Mouse (Mus musculus) embryonic facial prominence, embryonic 13.5 days (tissue): ENCODE measurements around the gene Ihh. TPM values are rescaled to one million over a fixed set of nuclear protein-coding genes. Genes with fewer than 3 reads are reported as not detected.
A peak's percentile ranks its signal among the peaks of the same experiment; 100 is the strongest.

Experiments
- ATAC-seq: fragments of 200-750 bp; cut with Nextera tagmentation; 2 replicates; pipeline ENCODE4 v1.8.0; 2017; ENCODE audit warnings: low read depth; ENCODE audit not compliant: insufficient number of reproducible peaks, insufficient read depth, low FRiP score, low TSS enrichment
- H3K27ac ChIP-seq: fragments of 300-500 bp; sonication (generic); 2 replicates; pipeline ENCODE4 v1.5.1; 2015; ENCODE audit warnings: moderate library complexity, mild to moderate bottlenecking, inconsistent platforms
- H3K27me3 ChIP-seq: fragments of 300-500 bp; sonication (generic); 2 replicates; pipeline ENCODE4 v1.6.1; 2015; ENCODE audit warnings: mild to moderate bottlenecking, inconsistent platforms
- H3K36me3 ChIP-seq: fragments of 300-500 bp; sonication (generic); 2 replicates; pipeline ENCODE4 v1.6.1; 2015; ENCODE audit warnings: mild to moderate bottlenecking, inconsistent platforms
- H3K4me1 ChIP-seq: fragments of 300-500 bp; sonication (generic); 2 replicates; pipeline ENCODE4 v1.6.1; 2015; ENCODE audit warnings: inconsistent platforms
- H3K4me2 ChIP-seq: fragments of 300-500 bp; sonication (generic); 2 replicates; pipeline ENCODE4 v1.6.1; 2015; ENCODE audit warnings: moderate library complexity, mild to moderate bottlenecking, inconsistent platforms
- H3K4me3 ChIP-seq: fragments of 300-500 bp; sonication (generic); 2 replicates; pipeline ENCODE4 v1.5.1; 2015; ENCODE audit warnings: mild to moderate bottlenecking, inconsistent platforms
- H3K9ac ChIP-seq: fragments of 300-500 bp; sonication (generic); 2 replicates; pipeline ENCODE4 v1.6.1; 2015; ENCODE audit warnings: mild to moderate bottlenecking, inconsistent platforms
- H3K9me3 ChIP-seq: fragments of 300-500 bp; sonication (generic); 2 replicates; pipeline ENCODE4 v1.6.1; 2016; ENCODE audit warnings: inconsistent platforms
- WGBS: fragments of 180-500 bp; shearing (Covaris S2); methylation state at CpG from one replicate; pipeline ENCODE4 v1.1.7; 2015; ENCODE audit warnings: mixed read lengths; 5-methylcytosine and 5-hydroxymethylcytosine counted together
- microRNA counts: library from miRNA; unstranded; fragments of <30 nt; microRNA quantifications from one replicate; lab custom pipeline; 2016
- microRNA-seq: library from miRNA; unstranded; fragments of <30 nt; microRNA quantifications from one replicate; pipeline ENCODE4, GENCODE M21; 2016
- polyA plus RNA-seq: library from polyadenylated mRNA; unstranded; fragments of >200 nt; fragmentation: Nextera tagmentation; extraction: Ambion mirVana; gene quantifications from 2 replicates; pipeline ENCODE4 v1.2.1, GENCODE M21; 2015

Ihh gene
- polyA plus RNA-seq, 1 experiment from 2014 or later: 0.83 TPM

DNA sequence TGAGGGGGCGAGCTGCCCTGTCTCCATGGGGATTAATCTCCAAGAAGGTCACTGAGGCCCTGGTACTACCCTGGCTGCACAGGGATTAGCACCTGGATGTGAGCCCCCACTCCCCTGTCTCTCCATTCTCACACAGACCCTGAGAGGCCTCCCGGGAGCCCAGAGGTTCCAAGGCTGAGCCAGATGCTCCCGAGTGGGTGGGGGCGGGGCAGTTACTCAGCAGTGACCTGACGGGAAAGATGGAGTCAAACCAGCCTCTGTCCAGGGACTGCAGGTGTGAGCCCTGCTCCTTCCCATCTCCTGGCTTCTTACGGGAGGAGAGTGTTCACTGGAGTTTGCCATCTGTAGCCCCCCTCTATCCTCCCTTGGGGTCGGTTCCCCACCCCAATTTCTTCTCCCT is 53.5 kb downstream of the Ihh start:
- H3K36me3 ChIP-seq: no peaks in the 10 kb centered on the region
- H3K4me2 ChIP-seq: no peak overlapping the region
- H3K27me3 ChIP-seq: peaks cover 100% of the 10 kb centered on the region
- H3K9me3 ChIP-seq: no peaks in the 10 kb centered on the region
- no peak overlapping the region for H3K4me3 ChIP-seq
- H3K27ac ChIP-seq: no peak overlapping the region
- peaks cover 19% of the 10 kb centered on the region for H3K4me1 ChIP-seq
- ATAC-seq: no peak
- no peak overlapping the region for H3K9ac ChIP-seq
- 1% methylated on average over 7 of the region's 7 CpGs for WGBS

MicroRNA genes within 50 kb of the gene (microRNA counts, 519-probe panel; counts per million panel counts)
- 236 counts per million, percentile 44 among the panel's probes with 10 or more counts for microRNA mmu-miR-375 (lab: Ali Mortazavi, UCI)

Small RNA genes lying within 50 kb of the gene (microRNA-seq; reads per million reads assigned to microRNA genes)
- gene Mir375: 1,077 reads per million, percentile 78 among the genes with 10 or more reads in this experiment

Other genes starting within 250 kb of the Ihh start
- gene Cyp27a1, start 238.1 kb downstream of the Ihh start, polyA plus RNA-seq: 15.3 and 19.0 TPM in 2 replicates
- gene Prkag3, start 202.5 kb downstream of the Ihh start, polyA plus RNA-seq: 0.25 and 0.35 TPM in 2 replicates
- gene Wnt6, start 179.8 kb downstream of the Ihh start, polyA plus RNA-seq: 49.1 and 55.5 TPM in 2 replicates
- 5.4 and 6.9 TPM in 2 replicates for gene Wnt10a, start 160.2 kb downstream of the Ihh start, polyA plus RNA-seq
- 0.10 and 0.14 TPM in 2 replicates for gene Cdk5r2, start 96.7 kb downstream of the Ihh start, polyA plus RNA-seq
- not detected in 2 replicates for gene Fev, start 66.3 kb downstream of the Ihh start, polyA plus RNA-seq
- not detected in 2 replicates for gene Cryba2, start 58.5 kb downstream of the Ihh start, polyA plus RNA-seq
- gene Cfap65, start 16.1 kb downstream of the Ihh start, polyA plus RNA-seq: 0.07 TPM in 1 of 2 replicates, not detected in the other
- gene Nhej1, start 173.5 kb upstream of the Ihh start, polyA plus RNA-seq: 11.2 and 12.7 TPM in 2 replicates
- 0.15 and 0.47 TPM in 2 replicates for gene Slc23a3, start 182.2 kb upstream of the Ihh start, polyA plus RNA-seq
- gene Cnppd1, start 191.0 kb upstream of the Ihh start, polyA plus RNA-seq: 40.5 and 43.8 TPM in 2 replicates
- 39.4 and 45.1 TPM in 2 replicates for gene Retreg2, start 191.1 kb upstream of the Ihh start, polyA plus RNA-seq
- gene Zfand2b, start 217.0 kb upstream of the Ihh start, polyA plus RNA-seq: 45.1 and 48.2 TPM in 2 replicates
- gene Abcb6, start 228.7 kb upstream of the Ihh start, polyA plus RNA-seq: 27.0 and 35.2 TPM in 2 replicates
- gene Ankzf1, start 240.5 kb upstream of the Ihh start, polyA plus RNA-seq: 27.1 and 30.5 TPM in 2 replicates
- 28.4 and 30.8 TPM in 2 replicates for gene Atg9a, start 240.5 kb upstream of the Ihh start, polyA plus RNA-seq